Mouse (Mus musculus) heart, postnatal 36 days (tissue): ENCODE measurements around the gene Gm21905. TPM values are rescaled to one million over a fixed set of nuclear protein-coding genes. Genes with fewer than 3 reads are reported as not detected.

Experiments
- total RNA-seq, 2 experiments: library from RNA; stranded (reverse); gene quantifications; 2 replicates each; pipeline ENCODE4 v1.2.3; 2021

The Gm21905 gene
- total RNA-seq, 2 experiments from 2014 or later, result not detected

Other genes starting within 250 kb of the Gm21905 start
- gene Atp8a1, start 99.0 kb downstream of the Gm21905 start, total RNA-seq, result 10 to 100 TPM; 24.5 to 24.7 TPM
- not detected for gene Gm5108, start 4.8 kb downstream of the Gm21905 start, total RNA-seq
- gene Grxcr1, start 85.4 kb upstream of the Gm21905 start, total RNA-seq, result not detected